Mouse (Mus musculus) left cerebral cortex, postnatal 4 days (tissue): ENCODE data around the gene Naip1. TPM values are rescaled to one million over a fixed set of nuclear protein-coding genes. Genes with fewer than 3 reads are reported as not detected.
"Not testable (repeated sequence)": the region's sequence is repeated elsewhere in the genome, so short reads cannot be mapped to it uniquely, and the experiment has no call there.

Experiments
- DNase-seq: peaks from one replicate; pipeline ENCODE4 v3.0.0-alpha.2; 2022
- intact Hi-C: fragments of 180-260 bp; cut with DNase I; formaldehyde crosslinking; loops from one replicate; pipeline ENCODE4 v1.15.1; 2025
- total RNA-seq, 2 experiments: library from RNA; stranded (reverse); gene quantifications; 2 replicates each; pipeline ENCODE4 v1.2.3; 2021

The Naip1 gene
- total RNA-seq = under 1 TPM; 0.18 to 0.24 TPM

- DNase-seq = not testable (repeated sequence)
These were observed at the start of gene Naip1 for GRCm38 (mm10) chr13:100452415-100453127. Gene Naip1 (minus strand): TSS chr13:100452869.

GRCm38 (mm10) chr13:100499625-100500024 is 47.0 kb upstream of the Naip1 start:
- intact Hi-C loops, DNase-seq: not testable (repeated sequence)

More at GRCm38 (mm10) chr13:100452415-100453127, at the start of gene Naip1:
- intact Hi-C loops = not testable (repeated sequence)

DNA sequence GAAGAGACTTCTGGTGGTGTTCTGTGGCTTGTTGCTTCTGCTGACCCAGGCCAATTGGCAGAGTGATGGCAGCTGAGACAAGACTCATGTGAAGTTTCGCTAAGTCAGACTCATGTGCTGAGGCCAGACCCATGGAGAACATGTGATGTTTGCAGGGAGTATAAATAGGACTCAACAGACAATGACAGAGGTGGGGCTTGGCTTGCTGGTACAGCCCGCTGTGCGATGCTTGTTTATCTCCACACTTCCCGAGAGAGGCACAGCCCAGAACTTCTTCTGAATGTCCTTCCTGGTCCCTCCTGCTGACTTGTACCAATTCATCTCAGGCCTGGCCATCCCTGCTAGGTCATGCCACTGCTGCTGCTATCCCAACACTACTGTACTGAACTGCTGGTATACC is 42.7 kb upstream of the Naip1 start:
- DNase-seq = no peak
- intact Hi-C loops = no loop called here

GRCm38 (mm10) chr13:100494370-100494769 is 41.7 kb upstream of the Naip1 start:
- DNase-seq, intact Hi-C loops: not testable (repeated sequence)

DNA sequence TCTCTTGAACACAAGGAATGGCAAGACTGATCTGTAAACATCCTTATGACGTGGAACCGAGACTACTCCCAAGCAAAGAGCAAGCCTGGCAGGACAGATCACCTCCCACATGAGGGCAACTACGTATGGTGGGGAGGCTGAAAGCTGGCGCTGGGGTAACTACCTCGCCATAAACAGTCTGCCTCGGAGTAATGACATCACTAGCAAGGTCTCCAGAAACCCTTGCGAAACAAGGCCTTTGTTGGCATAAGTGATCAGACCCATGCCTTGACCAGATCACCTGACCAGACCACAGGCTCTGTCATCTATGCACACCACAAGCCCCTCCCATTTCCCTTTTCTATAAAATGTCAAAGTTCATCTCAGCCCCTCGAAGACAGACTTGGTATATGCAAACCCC is 40.6 kb upstream of the Naip1 start:
- DNase-seq = no peak
- intact Hi-C loops = no loop called here

DNA sequence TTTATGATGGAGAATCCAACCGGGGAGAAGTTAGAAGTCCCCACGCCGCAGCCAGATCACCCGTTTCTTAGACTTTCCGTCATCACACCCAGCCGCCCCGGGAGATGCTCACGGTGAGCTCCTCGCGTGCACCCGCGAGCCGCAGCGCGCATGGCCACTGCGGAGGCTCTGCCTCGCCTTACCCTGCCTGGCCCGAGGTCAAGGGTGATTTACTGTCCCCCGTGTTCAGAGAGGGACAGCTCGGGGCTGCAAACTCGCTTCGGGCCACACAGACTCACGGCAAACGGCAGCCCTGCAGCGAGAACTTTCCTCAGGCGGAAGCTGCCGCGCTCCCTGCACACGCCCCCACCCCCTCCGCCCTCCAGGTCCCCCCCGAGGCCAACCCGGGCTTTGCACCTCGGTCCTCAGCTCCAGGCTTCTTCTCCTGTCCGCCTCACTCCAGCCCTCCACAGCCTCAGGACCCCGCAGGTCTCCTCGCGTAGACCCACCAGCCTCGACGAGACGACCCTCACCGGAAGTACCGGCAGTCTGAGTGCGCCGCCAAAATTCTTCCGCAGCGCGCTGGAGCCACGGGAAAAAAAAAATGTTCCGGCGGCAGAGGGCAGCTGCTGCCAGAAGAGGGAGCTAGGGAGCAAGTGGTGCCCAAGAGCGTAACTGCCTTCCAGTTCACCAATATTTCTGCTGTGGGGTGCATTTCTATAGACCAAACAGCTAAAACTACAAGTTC is 39.6 kb upstream of the Naip1 start, which contains the start of gene Gtf2h2:
TSS of gene Gtf2h2 (minus strand) at position 519 of the 727 bp plus-strand sequence.
- DNase-seq = peak; percentile 79
- intact Hi-C loops = no loop called here

DNA sequence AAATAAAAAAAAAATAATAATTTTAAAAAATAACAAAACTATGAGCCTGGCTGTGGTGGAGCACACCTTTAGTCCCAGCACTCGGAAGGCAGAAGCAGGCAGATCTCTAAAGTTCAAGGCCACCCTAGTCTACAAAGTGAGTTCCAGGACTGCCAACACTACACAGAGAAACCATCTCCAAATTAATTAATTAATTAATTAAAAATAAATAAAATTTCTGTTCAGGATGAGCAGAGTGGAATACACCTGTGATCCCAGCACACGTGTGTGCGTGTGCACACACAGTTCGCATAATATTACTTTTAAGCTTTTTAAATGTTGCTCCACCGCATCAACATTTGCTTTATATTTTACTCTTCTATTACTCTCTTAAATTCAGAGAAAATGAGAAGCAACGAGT is 39.0 kb upstream of the Naip1 start:
- no peak for DNase-seq
- intact Hi-C loops = no loop called here

DNA sequence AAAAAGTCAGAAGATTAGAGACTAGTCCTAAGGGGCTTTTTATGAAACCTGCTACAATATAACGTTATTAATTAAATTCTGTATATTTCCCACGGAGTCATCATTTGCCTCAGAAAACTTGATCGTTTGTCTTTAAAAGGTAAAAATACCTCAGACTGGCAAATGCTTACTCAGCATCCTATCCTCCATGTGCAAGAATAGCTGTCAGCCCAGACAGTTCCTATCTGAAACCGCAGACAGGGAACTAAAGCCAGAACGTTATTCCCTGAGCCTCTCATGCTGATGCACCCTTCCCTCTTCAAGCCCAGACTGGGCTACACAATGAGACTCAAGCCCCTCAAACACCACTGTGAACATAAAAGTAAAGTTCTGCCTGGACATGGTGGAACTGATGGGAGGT is 37.8 kb upstream of the Naip1 start:
- DNase-seq = no peak
- intact Hi-C loops = no loop called here

GRCm38 (mm10) chr13:100483610-100484009 is 30.9 kb upstream of the Naip1 start:
- intact Hi-C loops = loop anchor here (5.0 to 10.0 kb wide), 4 partner anchors 144 to 429 kb away; no protein-coding TSS in a partner anchor
- no peak for DNase-seq

- intact Hi-C loops = no loop called here
- DNase-seq = no peak
These were observed 11.0 kb upstream of the Naip1 start for GRCm38 (mm10) chr13:100463527-100464222.

GRCm38 (mm10) chr13:100461336-100461735 is 8.7 kb upstream of the Naip1 start:
- no peak for DNase-seq
- intact Hi-C loops = no loop called here

DNA sequence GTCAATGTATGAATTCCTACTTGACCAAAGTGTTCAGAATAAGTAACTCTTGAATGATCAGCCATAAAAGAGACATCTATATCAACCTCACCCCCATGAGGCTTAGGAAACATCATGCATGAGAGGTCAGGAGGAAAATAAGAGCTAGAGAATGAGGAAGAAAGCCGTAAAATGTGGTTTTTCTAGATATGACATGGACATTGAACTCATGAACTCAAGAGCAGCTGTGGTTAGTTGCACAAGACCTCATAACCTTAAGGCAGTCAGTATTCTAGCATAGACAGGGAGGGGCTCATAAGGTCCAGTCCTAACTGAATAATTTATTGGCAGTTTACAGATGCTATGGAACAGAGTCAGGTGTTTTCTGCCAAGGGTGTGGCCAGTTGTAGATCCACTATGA is 3.2 kb downstream of the Naip1 start:
- no peak for DNase-seq
- intact Hi-C loops = no loop called here

- no peak for DNase-seq
- intact Hi-C loops = no loop called here
These were observed 12.6 kb downstream of the Naip1 start for GRCm38 (mm10) chr13:100440116-100440515.

DNA sequence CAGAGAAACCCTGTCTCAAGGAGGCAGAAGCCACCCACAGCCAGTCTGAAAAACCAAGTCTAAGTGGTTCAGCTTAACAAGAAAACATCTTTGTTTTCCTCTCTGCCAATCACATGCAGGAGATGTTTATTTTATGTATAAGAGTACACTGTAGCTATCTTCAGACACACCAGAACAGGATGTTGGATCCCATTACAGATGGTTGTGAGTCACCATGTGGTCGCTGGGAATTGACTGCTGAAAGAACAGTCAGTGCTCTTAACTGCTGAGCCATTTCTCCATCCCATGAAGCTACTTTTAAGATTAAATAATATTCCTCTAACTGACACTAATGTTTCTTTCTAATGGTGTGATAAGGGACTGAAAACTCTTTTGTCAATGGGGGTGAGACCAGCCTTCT is 14.0 kb downstream of the Naip1 start:
- no peak for DNase-seq
- intact Hi-C loops = no loop called here

DNA sequence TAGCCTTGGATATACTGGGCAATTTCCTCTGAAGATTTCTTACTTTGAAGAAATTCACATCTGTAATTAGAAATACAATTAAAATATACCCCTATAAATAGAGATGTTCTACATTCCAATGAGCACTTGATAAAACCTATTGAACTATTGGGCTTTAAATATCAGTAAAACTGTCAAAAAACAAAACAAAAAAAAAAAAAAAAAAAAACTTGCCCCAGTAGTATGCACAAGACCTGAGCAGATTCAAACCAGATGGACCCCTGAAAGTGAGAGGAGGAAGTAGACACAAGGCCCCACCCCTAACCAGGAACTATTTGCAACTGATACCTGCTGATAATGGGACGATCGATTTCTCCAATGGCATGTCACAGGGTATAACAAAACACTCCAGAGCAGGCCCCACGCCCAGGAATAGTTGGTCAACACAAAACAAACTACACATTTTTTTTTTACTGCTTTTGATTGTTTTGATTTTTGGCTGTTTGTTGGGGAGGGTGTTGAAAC is 15.3 kb downstream of the Naip1 start:
- intact Hi-C loops = no loop called here
- no peak for DNase-seq

- DNase-seq, intact Hi-C loops: not testable (repeated sequence)
These were observed 16.0 kb downstream of the Naip1 start for GRCm38 (mm10) chr13:100436556-100437163.

GRCm38 (mm10) chr13:100419958-100420357 is 32.7 kb downstream of the Naip1 start:
- DNase-seq, intact Hi-C loops: not testable (repeated sequence)

GRCm38 (mm10) chr13:100414428-100414827 is 38.2 kb downstream of the Naip1 start:
- intact Hi-C loops = no loop called here

GRCm38 (mm10) chr13:100409825-100410224 is 42.8 kb downstream of the Naip1 start:
- intact Hi-C loops = no loop called here
- DNase-seq = no peak

More at GRCm38 (mm10) chr13:100414428-100414827, 38.2 kb downstream of the Naip1 start:
- DNase-seq = no peak

DNA sequence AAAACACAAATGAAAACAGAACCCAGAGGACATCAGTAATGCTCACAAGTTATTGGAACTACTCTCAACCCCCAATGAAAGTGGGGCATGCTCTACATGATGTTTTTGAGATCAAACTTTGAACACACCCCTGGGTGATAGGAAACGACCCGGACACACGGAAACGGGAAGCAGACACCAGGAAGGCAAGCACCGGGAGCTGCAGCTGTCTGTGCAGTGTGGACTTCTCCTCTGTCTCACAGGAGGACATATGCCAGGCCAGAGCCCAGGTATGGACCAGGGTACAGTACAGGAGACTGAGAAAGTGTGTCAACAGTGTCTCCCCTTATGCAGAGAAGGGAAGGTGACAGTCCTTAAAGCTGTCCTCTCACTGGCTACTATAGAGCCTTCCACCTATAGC is 43.5 kb downstream of the Naip1 start:
- intact Hi-C loops = no loop called here
- no peak for DNase-seq

GRCm38 (mm10) chr13:100408242-100408641 is 44.4 kb downstream of the Naip1 start:
- no peak for DNase-seq
- intact Hi-C loops = no loop called here
